Mouse (Mus musculus) E14TG2a.4 (cell line): ENCODE measurements around the gene Ctla4.
A peak's percentile ranks its signal among the peaks of the same experiment; 100 is the strongest.

ENCODE experiments used
- H3K27me3 ChIP-seq: 2 replicates; pipeline ENCODE4 v1.6.1; 2014; ENCODE audit warnings: low read length, control low read depth; ENCODE audit not compliant: insufficient read depth
- H3K36me3 ChIP-seq: 2 replicates; pipeline ENCODE4 v1.6.1; 2014; ENCODE audit warnings: low read length, control low read depth; ENCODE audit not compliant: insufficient read depth
- H3K4me1 ChIP-seq: replicated peaks from 2 replicates; pipeline ENCODE4 v1.6.1; 2014; ENCODE audit warnings: low read depth, low read length, control low read depth
- H3K4me3 ChIP-seq: replicated peaks from 2 replicates; pipeline ENCODE4 v1.5.1; 2014; ENCODE audit warnings: mild to moderate bottlenecking, low read length
- H3K9me3 ChIP-seq: 2 replicates; pipeline ENCODE4 v1.6.1; 2014; ENCODE audit warnings: low read length, control low read depth
- CTCF ChIP-seq: conservative IDR thresholded peaks from 2 replicates; pipeline ENCODE4 v1.5.1; 2014; ENCODE audit warnings: low read length
- NANOG ChIP-seq: IDR thresholded peaks from 2 replicates; pipeline ENCODE4 v1.6.1; 2014; ENCODE audit warnings: borderline replicate concordance, low read length, mixed read lengths
- POU5F1 ChIP-seq: IDR thresholded peaks from 2 replicates; pipeline ENCODE4 v1.6.1; 2014; ENCODE audit warnings: low read length, borderline replicate concordance

Gene Ctla4

GRCm38 (mm10) chr1:60955186-60955585, 68.4 kb downstream of the Ctla4 start:
- Histone ChIP-seq H3K27me3 (no peaks in the 10 kb centered on the region), H3K4me3 (no peak overlapping the region), H3K36me3 (no peaks in the 10 kb centered on the region), H3K9me3 (peaks cover 6% of the 10 kb centered on the region), H3K4me1 (no peaks in the 10 kb centered on the region)
- no peak for TF ChIP-seq NANOG
- TF ChIP-seq CTCF = no peak
- no peak for TF ChIP-seq POU5F1

- Histone ChIP-seq H3K9me3 (peaks cover 6% of the 10 kb centered on the region), H3K27me3 (no peaks in the 10 kb centered on the region), H3K36me3 (no peaks in the 10 kb centered on the region), H3K4me3 (no peak overlapping the region), H3K4me1 (no peaks in the 10 kb centered on the region)
- TF ChIP-seq POU5F1 (no peak), CTCF (no peak)
These were observed 69.4 kb downstream of the Ctla4 start for GRCm38 (mm10) chr1:60956196-60956595.

DNA sequence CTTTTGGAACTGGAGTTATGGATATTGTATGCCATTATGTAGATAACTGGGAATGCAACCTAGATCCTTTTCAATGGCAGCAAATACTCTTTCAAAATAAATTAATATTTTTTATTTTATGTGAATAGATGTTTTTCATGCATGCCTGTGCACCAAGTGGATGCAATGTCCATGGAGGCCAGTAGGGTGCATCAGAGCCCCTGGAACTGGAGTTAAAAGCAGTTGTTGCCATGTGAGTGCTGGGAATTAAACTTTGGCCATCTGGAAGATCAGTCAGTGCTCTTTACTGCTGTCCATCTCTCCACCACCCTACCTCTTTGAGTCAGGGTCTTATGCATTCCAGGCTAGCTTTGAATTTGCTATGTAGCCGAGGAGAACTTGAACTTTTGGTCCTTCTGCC, 71.5 kb downstream of the Ctla4 start:
- TF ChIP-seq POU5F1 = no peak
- peak; percentile 47 for TF ChIP-seq CTCF
- TF ChIP-seq NANOG = no peak
- Histone ChIP-seq H3K36me3 (no peaks in the 10 kb centered on the region), H3K4me1 (no peaks in the 10 kb centered on the region), H3K9me3 (peaks cover 6% of the 10 kb centered on the region), H3K4me3 (no peak overlapping the region), H3K27me3 (no peaks in the 10 kb centered on the region)

DNA sequence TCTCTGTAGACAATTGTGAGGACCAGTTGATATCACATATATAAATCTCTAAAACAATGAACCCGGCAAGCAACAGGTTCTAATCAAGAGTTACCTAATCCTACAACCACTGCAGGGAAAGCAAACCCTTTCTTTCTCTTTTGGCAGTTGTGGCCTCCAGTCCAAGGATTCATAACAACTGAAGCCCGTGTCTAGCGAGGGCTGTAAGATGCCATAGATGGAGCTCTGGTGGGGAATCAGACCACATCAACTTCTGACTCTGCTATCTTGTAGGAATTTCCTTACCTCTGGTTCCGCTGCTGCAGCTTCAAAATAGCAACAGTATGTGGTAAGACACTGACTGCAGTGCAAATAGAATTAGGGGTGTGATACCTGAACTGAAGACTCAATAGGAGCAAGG, 72.4 kb downstream of the Ctla4 start:
- TF ChIP-seq NANOG (no peak), CTCF (no peak), POU5F1 (no peak)
- no peak overlapping the region for H3K4me3 ChIP-seq
- H3K27me3 ChIP-seq = no peaks in the 10 kb centered on the region
- H3K9me3 ChIP-seq = peaks cover 6% of the 10 kb centered on the region
- H3K36me3 ChIP-seq = no peaks in the 10 kb centered on the region
- no peaks in the 10 kb centered on the region for H3K4me1 ChIP-seq

GRCm38 (mm10) chr1:60960451-60960850, 73.7 kb downstream of the Ctla4 start:
- Histone ChIP-seq H3K4me3 (no peak overlapping the region), H3K27me3 (no peaks in the 10 kb centered on the region)

GRCm38 (mm10) chr1:60961080-60961479, 74.3 kb downstream of the Ctla4 start:
- H3K4me3 ChIP-seq = no peak overlapping the region
- TF ChIP-seq NANOG (no peak), POU5F1 (no peak), CTCF (peak; percentile 45)
- H3K36me3 ChIP-seq = no peaks in the 10 kb centered on the region
- peaks cover 6% of the 10 kb centered on the region for H3K9me3 ChIP-seq
- no peaks in the 10 kb centered on the region for H3K27me3 ChIP-seq
- H3K4me1 ChIP-seq = no peaks in the 10 kb centered on the region

More at GRCm38 (mm10) chr1:60960451-60960850, 73.7 kb downstream of the Ctla4 start:
- no peak for TF ChIP-seq NANOG
- TF ChIP-seq POU5F1 = no peak
- no peak for TF ChIP-seq CTCF
- no peaks in the 10 kb centered on the region for H3K4me1 ChIP-seq
- peaks cover 6% of the 10 kb centered on the region for H3K9me3 ChIP-seq
- no peaks in the 10 kb centered on the region for H3K36me3 ChIP-seq

DNA sequence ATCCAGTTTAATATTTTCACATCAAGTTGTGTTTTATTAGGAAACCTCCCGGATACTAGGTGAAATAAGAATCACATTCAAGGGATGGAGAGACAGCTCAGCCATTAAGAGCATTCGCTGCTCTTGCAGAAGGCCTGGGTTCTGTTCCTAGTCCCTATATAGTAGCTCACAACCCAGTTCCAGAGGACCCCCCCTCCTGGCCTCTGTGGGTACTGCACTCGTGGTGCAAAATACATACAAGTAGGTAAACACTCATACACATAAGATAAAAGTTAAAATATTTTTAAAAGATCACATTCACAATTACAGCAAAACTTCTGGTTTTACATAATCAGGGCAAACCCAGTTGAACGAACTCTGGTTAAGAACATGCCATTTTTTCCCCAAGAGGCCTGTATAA, 75.3 kb downstream of the Ctla4 start:
- TF ChIP-seq CTCF (peak; percentile 68), POU5F1 (no peak)
- Histone ChIP-seq H3K4me3 (no peak overlapping the region), H3K27me3 (no peaks in the 10 kb centered on the region), H3K9me3 (peaks cover 6% of the 10 kb centered on the region), H3K36me3 (no peaks in the 10 kb centered on the region), H3K4me1 (no peaks in the 10 kb centered on the region)
